Mouse (Mus musculus) kidney, adult 18-20 months (tissue): ENCODE measurements around the gene E2f4.

Experiments
- DNase-seq: peaks from one replicate; pipeline ENCODE4 v3.0.0; 2021

E2f4 gene

GRCm38 (mm10) chr8:105297511-105298192 is at the start of gene E2f4:
E2f4 (plus strand) TSS chr8:105297663.
- DNase-seq, result peak; percentile 93

DNA sequence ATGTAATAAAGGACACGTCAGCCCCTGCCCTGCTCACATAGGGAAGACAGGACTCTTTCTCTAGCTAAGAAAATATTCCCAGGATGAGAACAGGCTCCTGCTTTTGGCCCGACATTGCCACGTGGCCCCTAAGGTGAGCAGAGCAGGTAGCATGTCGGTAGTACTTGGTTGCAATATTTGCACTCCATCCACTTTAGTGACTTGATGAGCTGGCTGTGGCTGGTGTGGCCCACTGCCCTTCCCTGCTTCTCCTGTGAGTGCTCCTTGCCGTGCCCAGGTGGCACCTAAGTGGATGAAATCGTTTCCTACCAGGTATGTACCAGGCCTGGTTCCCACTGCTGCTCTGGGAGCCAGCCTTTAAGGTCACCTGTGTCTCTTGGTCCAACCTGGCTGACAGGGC is 45.5 kb upstream of the E2f4 start:
- DNase-seq, result no peak

- no peak for DNase-seq
Observed at GRCm38 (mm10) chr8:105252680-105253537, 44.6 kb upstream of the E2f4 start.

DNA sequence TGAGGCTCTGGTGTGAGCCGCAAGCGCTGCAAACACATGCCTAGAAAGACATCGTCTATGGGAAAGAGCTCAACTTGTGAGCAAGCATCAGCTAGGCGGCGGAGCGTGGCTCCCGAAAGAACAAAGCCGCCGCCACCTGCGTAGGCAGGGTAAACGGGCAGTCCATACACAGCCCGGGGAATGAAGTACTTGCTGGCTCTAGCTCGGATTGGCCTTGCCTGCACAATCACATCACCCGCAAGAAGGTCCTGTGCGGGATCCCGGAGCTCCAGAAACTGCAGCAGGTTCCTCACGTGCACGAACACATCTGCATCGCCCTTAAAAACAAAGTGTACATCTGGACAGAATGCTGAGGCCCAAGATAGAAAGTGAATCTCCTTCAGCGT is 43.7 kb upstream of the E2f4 start:
- DNase-seq, result no peak

DNA sequence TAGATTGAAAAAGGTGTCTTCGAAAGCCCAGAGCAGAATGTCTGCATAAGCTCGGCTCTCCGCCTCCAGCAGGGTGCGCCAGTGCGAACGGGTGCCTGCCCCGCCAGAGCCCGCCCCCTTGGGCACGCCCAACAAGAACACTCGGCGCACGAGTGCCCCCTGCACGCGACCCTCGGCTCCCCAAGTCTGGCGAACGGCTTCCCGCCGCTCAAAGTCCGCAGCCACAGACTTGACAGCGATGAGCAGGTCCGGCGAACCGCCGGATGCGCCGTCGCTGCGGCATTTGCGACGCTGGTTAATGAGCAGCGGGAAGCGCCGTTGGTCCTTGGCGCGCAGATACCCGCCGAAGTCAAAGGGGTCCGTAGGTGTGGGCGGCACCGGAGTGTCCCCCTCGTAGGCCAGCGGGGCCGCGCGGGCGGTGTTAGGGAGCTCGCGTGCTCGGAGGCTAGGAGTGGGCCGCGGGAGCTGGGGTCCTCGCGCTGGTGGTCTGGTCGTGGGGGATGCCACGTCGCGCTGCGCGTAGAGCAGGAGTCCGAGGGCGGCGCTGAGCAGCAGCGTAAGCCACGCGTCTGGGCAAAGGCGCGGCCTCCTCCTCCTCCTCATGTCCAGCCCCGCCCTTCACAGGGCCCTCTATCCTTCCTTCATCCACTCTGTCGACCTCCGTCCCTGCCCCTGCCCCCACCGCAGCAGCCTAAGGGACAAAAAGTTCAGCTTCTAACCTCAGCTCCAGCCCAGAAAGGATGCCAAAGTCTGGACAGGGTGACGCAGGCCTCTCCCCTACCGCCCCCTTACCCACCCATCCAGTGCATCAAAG is 43.1 kb upstream of the E2f4 start:
- DNase-seq, result peak; percentile 90

GRCm38 (mm10) chr8:105254966-105255350 is 42.5 kb upstream of the E2f4 start, which contains the start of gene B3gnt9:
B3gnt9 (minus strand) TSS chr8:105255153.
- DNase-seq, result peak; percentile 39

DNA sequence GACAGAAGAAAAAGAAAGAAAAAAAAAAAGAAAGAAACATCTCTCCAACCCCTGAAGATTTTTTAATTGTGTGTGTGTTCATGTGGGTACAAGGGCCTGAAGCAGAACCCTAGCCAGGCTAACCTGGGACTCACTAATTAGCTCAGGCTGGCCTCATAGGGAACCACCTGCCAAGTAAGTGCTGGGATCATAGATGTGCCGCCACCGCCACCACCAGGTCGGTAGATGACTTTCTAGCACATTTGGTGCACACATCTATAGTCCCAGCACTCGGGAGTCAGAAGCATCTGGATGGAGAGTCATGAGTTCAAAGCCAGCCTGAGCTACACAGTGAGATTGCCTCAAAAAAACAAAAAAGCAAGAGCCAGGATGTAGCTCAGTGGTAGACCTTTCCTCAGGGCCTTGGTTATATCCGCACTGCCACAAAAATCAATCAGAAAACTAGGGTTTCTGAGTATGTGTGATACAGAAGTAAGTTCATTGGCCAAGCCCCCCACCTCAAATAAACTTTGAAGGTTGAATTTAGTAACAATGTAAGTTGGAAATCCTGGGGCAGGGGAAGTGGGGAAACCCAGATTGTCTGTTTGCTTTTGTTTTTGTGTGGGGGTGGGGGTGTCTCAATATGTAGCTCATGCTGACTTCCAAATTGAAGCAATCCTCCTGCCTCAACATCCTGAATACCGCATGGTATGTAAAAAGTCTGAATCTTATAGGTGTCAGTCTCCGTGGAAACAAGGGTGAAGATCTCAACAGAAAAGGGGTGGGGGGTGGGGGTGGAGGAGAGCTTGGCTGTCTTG is 39.9 kb upstream of the E2f4 start:
- DNase-seq, result no peak

GRCm38 (mm10) chr8:105258911-105259720 is 38.3 kb upstream of the E2f4 start:
- no peak for DNase-seq

DNA sequence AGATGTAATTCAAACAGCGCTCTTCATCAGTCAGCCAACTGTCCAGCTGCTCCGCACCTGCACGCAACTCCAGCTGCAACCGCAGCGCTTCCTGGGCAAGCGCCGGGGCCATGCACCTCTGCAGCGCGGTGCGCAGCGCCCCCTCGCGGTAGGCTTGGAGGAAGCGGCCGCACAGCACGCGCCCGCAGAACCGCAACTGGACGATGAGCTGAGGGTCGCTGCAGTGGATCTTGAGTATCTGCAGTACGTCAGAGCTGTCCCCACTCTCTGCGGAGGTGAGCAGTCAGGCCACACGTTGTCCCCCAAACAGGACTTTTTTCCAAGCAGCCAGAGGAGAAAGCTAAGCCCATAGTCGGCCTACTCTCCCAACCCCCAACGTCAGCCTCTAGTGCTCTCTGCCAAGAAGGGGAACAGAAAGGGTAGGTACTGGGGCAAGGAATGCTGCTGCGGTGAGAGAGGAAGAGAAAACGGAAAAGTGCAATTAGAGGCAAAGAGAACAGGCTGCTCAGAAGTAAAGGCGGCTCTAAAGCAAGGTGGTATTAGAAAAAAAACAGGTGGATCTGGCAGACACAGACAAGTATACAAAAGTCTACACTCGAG is 37.6 kb upstream of the E2f4 start:
- DNase-seq, result peak; percentile 76

- DNase-seq, result no peak
Observed at GRCm38 (mm10) chr8:105260371-105261099, 36.9 kb upstream of the E2f4 start.

DNA sequence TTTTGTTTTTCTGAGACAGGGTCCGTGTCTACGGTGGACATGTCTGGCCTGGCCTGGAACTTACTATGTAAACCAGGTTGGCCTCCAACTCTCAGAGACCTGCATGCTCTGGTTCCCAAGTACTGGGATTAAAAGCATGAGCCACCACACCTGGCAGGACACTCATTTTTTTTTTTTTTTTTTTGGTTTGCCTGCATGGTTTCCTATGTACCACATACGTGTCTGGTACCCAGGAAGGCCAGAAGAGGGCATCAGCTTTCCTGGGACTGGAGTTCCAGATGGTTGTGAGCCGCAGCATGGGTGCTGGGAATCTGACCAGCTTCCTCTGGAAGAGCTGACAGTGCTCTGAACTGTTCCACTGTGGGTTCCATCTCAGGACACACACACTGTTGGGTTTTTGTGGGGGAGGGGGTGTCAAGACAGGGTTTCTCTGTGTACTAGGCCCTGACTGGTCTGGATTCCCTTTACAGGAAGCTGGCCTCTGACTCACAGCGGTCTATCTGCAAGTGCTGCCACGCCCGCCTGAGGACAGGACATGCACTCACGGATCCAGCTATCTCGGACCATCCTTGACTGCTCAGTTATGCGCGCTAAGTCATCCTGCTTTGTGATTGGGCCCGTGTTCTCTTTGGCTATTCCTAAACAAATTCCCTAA is 36.0 kb upstream of the E2f4 start:
- no peak for DNase-seq

- DNase-seq, result no peak
Observed at GRCm38 (mm10) chr8:105263244-105263912, 34.1 kb upstream of the E2f4 start.

DNA sequence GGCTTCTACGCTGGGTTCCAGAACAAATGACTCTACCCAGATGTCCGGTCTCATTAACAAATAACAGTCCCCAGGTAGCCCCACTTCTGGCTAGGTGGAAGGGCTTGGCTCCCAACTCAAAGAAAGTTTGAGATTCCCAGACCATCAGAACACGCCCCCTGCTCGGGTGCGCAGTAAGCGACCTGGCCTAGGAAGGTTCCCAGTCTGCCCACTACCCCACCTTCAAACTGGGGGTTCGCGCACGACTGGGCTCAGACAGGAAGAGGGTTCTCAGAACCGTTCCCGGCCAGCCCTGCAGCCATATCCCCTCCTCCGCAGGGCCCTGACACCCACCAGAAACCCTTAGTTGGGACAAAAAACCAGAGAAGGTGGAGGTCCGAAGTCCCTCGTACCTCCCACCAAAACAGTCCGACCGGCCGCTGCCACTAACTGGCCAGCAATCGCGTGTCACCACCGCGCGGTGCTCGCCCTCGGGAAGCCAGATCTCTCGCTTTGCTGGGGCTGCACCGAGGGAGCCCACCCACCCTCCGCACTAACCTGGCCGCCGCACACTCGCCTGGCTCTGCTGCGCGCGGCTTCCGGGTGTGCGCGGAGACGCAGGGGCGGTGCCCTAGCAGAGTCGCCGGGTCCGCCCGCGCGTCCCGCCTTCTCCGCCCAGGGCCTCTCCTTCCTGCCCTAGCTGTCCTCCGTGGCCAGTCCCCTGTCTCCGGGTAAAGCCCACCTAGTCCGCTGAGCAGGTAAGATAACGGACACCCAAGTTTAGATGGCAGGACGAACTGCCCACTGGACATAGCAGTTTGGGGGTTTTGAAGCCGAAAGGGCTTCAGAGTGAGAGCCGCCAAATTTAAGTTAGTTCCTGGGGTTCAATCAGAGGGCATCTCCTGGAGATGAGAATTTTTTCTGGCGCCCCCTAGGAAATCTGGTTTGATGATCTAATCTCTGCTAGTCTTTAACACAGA is 33.2 kb upstream of the E2f4 start, which contains the start of the genes Tradd and Fbxl8:
Gene Tradd, minus strand, starts transcription at position 586 of the 959 bp plus-strand sequence.
Gene Fbxl8, plus strand, starts transcription at position 625 of the 959 bp plus-strand sequence.
- DNase-seq, result peak; percentile 85

GRCm38 (mm10) chr8:105265128-105265527 is 32.3 kb upstream of the E2f4 start:
- peak; percentile 27 for DNase-seq

GRCm38 (mm10) chr8:105266775-105267174 is 30.7 kb upstream of the E2f4 start:
- no peak for DNase-seq

DNA sequence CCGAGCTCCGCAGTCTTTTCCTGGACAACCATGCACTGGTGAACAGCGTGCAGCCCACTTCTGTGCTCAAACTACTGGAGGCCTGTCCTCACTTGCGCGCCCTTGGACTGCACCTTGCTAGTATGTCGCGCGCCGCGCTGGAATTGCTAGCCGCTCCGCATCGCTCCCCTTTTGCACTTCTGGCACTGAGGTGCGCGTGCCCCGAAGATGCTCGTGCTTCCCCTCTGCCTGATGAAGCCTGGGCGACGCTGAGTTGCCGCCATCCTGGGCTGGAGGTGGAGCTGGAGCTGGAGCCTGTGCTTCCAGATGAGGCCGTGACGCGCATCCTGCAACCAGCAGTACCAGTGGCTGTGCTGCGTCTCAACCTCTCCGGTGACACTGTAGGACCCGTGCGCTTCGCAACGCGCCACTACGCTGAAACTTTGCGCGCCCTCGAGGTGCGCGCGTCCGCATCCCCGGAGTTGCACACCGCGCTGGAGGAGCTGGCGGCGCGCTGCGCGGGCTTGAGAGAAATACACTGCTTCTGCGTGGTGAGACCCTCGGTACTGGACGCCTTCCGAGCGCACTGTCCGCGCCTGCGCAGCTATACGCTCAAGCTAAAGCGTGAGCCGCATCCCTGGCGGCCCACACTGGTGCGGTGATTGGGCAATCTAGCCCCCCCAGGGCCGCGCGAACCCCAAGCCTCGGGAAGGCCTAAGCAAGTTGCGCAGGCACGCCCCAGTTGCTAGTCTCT is 29.0 kb upstream of the E2f4 start:
- DNase-seq, result peak; percentile 30

GRCm38 (mm10) chr8:105269075-105269458 is 28.4 kb upstream of the E2f4 start:
- no peak for DNase-seq
